Mouse (Mus musculus) CD4-positive, CD25-positive, alpha-beta regulatory T cell, adult 4 months (primary cell): ENCODE results near the gene Xaf1. TPM values are rescaled to one million over a fixed set of nuclear protein-coding genes. Genes with fewer than 3 reads are reported as not detected.

Experiments
- ATAC-seq: one replicate; pipeline ENCODE4 v1.8.0; 2017
- polyA plus RNA-seq, 2 experiments: library from polyadenylated mRNA; unstranded; fragments of 100-300 nt; shearing (Covaris generic); gene quantifications; one replicate each; pipeline ENCODE4 v1.2.1; 2017

Gene Xaf1
- 100 to 1,000 TPM in 1 of 2 experiments, 10 to 100 TPM in 1; 97.3 to 116 TPM for polyA plus RNA-seq

DNA sequence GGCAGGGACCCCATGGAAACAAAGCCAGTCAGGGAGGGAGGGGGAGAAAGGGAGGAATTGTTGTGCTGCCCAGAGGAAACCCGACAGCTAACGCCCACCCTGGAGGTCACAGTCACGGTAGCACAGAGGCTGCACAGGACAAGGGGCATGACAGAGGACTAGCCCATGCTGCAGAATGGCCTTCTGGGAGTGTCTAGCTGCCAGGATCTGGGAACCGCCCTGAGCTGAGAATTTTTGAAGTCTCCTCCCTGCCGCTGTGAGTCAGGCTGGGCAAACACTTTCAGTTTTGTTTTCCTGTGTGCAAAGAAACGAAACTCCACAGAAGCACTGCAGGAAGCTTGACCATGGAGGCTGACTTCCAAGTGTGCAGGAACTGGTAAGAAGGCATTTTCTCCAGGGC lies at the start of gene Xaf1:
Gene Xaf1 (plus strand): TSS at position 296 of the 400 bp plus-strand sequence.
- ATAC-seq = peak; percentile 97

DNA sequence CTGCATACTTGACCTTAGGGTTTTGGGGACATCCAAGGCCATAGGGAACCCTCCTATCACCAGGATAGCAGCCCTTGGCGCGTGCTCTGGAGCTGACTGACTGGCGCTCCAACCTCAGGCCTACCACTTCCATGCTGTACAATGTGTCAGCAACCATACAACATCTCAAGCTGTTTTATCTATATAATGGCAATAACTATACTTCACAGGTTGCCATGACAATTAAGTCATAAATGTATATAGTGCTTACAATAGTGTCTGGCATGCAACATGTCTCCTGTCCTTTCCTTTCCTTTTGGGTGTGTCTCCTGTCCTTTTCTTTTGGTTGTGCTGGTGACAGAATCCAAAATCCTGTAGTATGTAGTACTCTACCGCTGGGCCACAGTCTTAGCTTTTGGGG lies 45.8 kb upstream of the Xaf1 start:
- ATAC-seq = no peak

DNA sequence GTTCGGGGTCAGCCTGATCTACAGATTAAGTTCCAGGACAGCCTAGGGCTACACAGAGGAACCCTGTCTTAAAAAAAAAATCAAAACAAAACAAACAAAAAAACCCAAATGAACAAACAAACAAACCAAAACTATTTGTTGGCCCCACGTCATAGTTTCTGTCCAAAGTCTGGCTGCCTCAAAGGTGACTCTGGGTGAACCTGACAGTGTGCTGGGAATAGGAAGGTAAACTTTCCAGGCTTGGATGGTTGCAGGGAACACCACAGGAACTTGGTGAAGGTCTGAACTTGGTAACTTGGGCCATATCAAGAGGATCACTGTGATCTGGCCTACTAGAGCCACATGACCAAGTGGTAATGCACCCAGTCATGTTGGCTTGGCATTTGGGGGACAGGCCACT lies 45.0 kb upstream of the Xaf1 start:
- no peak for ATAC-seq

DNA sequence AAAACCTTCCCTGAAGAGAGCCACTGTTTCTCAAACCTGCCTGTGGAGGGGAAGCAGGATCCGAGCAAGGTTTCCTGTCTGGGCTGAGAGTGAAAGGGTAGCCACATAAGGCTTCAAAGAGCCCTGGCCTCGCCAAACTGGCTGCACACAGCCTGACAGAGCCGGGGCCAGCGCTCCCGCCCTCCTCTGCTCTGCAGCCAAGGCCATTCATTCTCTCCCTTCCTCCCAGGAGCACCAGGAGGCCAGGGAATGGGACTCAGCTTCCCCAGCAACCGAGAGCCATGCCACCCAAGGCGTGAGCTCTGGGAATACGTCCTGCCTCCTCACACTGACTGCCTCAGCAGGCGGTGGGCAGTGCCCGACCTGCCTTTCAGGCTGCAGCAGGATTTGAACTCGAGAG lies 35.9 kb upstream of the Xaf1 start:
- no peak for ATAC-seq

DNA sequence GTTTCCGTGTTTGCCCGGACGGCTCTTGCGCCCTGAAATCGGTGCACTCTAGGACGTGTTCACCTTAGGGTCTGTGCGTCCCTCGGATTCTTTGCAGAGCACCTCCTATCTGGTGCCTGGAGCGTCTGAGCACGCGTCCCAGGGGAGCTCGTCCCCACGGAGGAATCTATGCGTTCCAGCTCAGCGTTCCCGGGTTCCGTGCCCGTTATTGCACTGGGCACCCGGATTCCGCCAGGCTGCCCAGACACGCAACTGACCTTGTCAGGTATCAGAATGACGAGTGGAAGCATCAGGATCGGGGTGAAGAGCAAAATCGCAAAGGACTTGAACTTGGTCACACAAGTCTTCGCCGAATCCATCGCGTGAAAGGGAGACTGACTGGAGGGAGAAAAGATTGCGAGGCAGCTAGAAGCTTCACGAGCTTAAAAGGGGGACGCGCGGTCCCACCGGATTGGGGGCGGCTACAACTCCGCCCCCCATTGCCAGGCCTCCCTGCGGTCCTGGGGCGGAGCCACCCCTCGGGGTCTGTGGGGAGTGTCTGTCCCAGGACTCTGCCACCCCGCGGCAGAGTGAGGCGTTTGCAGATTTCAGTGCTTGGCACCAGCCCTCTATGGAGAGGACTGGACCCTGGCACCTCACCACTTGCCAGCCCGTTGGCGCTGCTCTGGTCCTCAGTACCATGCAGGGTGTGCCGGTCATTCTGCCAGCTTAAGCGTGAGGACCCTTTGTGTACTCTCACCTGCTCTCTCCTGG lies 35.0 kb upstream of the Xaf1 start:
- no peak for ATAC-seq

DNA sequence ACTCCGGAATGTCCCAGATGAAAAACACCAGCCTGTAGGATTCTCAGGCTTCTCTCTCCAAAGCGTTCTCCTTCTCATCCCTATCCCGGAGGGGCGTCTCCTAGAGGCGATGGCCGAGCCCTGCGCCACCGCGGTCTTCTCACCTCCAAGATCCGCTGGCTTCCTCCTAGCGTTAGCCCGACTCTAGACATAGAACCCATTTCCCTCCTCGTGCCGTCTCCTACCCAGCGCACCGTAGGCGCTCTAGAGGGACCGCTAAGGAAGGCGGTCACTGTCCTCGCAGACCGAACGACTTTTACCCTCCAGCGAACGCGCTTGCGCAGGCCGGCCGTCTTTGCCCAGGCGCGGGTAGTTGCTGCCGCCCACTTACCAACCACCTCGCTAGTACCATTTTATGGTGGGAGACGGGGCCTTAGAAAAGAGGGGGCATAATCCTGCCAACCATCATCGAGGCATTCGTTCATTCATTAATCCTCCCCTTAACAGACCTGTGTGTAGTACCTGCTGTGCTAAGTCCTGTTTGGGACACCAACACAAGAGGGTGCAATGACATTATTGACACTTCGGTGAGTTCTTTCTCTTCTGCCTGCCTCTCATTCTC lies 34.4 kb upstream of the Xaf1 start, which contains the start of gene Slc13a5:
Gene Slc13a5 (minus strand): TSS at position 263 of the 601 bp plus-strand sequence.
- no peak for ATAC-seq

DNA sequence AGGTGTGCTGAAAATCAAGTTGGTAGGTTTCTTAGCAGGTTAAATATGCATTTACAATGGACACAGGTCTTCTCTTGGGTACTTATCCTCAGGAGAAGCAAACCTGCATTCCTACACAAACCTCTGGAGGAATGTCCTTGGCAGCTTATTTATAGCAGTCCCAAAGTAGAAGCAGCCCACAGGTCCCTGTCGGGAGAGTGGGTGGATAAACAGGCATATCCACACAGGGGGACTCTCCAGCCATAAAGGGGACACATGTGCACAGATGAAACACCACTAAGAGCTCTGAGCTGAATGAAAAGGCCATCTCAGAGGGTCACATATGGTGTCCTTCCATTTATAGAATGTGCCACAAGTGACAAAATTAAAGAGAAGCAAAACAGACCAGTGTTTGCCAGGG lies 29.7 kb upstream of the Xaf1 start:
- no peak for ATAC-seq

DNA sequence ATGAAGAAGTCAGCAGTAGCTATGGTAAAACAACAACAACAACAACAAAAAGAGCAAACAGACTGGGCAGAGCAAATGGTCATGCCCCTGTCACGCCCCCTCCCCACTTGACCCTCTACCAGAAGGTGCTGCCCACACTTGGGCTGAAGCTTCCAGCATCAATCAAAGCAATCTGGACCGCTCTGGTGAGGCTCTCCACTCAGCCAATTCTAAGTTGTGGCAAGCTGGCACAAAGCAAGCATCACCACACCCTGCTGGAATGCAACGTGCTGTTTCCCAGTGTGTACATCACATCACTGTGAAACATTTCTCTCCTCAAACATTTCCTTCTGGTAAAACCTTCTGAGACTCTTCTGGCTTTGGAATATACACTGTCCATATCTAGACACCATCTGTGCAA lies 28.1 kb upstream of the Xaf1 start:
- ATAC-seq = no peak

DNA sequence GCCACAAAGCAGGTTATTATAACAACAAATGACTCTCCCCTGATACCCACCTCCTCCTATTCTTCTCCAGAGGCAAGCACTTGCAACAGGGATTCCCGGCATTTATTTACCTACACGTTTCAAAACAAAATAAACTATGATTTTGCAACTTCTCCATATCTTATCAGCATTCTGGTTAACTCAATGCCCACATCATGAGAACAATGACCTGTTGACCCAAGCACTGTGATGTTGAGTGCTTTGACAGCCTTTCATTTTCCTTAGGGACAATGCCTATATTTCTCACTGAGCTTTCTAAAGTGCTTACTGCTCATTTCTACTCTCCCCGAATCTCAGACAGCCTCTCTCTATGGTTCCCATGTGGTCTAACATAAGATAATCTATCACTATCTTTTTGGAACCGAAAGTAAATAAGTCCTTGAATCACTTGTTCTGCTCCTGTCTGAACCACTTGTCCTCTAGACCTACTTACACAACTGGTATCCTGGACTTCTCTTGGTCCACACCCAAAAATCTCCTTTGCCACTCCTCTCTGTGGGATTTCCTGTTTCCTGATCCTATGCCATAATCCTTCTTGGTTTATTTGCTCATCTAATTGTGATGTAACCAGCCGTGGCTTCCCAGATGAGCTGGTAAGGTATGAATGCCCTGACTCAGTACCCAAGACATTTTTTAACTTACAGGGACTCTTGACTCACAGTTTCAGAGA lies 20.1 kb upstream of the Xaf1 start:
- ATAC-seq = no peak

DNA sequence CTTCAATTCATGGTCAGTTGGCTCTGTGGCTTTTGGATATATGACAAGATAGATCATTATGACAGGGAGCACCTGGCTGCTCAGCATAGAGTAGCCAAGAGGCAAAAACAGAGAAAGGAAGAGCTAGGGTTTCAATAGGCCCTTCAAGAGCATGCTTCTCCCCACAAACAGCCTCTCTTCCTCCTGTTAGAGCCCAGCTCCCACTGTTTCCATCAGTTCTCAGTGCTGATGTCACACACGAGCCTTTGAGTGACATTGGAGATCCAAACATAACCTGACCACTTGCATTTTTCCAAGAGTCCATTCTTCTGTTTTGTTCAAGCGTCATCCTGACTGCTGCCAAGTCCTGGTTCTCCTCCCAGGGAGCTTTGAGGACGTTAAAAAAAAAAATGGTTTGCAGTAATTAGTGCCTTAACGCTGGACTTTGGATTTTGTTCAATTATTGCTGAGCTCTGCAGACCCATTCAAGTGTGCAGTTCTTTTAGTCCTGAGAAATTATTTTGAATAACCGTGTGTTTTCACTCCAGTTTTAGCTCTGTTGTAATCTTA lies 19.5 kb upstream of the Xaf1 start:
- no peak for ATAC-seq

DNA sequence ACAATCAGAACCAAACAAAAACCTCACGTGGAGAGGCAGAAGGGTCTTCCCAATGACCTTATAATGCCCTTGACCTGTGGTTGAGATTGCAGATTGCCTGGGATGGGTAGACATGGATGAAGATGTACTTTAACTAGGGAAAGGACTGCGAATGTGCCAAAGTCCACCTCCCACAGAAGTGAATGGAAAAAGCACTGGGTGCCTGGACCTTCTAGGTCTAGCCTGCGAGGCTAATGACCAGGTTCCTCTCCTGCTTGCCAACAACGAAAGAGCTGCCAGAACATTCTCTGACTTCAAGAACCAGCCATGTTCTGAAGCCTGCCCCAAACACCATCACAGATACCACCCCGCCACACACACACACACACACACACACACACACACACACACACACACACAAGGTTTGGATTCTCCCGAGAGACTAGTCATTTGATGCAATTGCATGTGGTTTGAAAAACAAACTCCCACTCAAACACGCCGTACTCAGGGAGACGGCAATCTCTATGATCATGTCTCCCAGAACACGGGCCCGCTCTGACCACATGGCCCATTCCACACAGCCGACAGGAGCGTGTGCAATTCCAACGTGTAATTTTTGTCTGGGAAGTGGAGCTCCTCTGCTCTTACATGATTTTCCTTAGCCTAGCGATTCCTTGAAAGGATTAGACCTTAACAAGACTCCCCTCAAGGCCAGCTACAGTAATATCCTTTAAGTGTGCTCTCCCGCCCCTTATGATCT lies 17.8 kb upstream of the Xaf1 start:
- ATAC-seq = no peak

DNA sequence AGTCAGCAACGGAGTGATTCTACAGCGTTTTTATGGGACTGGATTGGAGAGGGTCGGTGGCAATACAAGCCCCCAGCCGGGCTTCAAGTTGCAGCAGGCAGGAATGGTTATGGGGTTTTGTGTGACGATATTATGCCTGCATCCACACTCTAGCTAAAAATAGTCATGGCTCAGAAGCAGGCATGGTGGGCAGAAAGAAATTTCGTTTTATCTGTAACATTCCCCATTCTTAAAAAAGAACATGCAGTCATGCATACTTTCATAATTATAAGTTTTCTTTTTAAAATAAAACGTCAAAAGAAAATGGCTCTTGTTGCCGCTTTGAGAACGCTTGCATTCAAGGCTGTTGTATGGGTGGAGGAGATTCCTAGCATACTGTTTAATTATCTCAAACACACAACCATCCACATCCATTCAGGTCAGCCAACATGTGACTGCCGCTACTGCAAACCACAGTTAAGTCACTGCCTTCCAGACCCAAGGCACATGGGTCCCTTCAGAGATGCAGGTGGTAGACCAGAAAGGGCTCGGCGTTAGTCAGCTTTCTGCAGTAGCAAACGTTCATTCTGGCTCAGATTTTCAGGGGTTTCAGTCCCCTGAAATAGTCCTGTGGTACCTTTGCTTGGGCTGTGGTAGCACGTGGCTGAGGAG lies 16.8 kb upstream of the Xaf1 start:
- ATAC-seq = no peak

DNA sequence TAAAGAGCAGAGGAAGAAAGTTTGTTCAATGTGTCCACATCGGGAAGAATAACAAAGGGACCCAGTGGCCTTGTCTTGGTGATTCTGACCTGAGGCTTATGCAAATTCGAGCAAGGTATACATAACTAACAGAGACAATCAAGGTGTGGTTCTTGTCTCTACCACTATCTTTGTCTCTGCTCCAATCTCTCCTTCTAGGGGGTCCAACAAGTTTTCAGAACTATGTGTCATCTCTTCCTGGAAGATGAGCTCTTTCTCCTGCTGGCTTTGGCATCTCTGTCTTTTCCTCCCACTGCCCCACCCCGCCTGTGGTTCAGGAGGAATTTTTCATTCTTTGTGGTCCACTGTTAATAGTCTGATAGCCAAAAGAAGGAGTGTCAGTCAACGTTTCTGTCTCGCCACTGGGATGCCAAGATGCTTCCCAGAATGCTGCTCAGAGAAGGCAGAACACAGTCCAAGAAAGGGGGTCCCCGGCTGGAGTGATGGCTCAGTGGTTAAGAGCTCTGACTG lies 15.4 kb upstream of the Xaf1 start:
- ATAC-seq = no peak

DNA sequence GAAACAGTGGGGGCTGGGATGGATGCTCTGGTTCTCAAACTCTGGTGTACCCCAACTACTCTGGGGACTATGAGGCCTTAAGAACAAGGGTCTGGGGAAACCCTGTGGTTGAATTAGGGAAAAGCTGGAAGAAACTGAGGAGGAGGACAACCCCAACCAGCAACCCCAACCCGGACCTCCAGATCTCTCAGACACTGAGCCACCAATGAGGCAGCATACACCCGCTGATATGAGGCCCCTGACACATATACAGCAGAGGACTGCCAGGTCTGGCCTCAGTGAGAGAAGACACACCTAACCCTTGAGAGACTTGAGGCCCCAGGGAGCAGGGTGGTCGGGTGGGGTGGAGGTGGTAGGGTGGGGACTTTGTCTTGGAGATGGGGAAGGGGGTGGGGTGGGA lies 14.8 kb upstream of the Xaf1 start:
- ATAC-seq = no peak

DNA sequence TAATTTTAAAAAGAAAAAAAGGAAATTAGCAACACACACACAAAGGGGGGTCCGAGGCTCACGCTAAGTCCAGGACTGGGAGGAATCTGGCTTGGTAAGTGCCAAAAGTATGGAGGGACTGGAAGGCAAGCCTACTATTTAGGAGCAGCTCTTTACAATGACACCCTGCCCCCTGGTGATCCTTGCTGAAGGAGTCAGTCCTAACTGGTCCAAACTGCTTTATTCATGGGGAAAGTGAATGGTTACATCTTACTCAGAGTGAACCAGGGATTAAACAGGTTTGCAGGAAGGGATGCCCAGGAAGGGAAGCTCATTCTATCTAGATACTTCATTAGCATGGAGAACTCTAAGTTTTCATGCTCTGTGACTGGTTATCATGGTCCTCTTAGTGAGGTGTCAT lies 14.3 kb upstream of the Xaf1 start:
- no peak for ATAC-seq

DNA sequence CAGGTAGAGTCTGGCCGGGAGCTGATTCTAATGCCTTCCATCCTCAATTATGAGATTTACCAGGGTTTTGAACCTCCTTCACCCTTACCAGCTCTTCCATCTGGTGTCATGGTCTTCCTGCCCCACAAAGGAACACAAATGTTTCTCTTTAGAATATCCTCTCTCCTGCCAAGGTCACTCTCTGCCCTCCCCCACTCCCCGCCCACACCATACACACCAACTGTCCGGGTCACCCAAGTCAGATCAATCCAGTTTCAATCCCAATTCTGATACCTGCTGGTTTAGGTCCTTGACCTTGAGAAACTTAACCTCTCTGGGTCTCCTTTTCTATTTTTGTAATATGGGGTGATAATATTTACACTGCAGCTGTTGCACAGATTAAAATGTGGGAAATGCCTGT lies 13.9 kb upstream of the Xaf1 start:
- ATAC-seq = no peak

DNA sequence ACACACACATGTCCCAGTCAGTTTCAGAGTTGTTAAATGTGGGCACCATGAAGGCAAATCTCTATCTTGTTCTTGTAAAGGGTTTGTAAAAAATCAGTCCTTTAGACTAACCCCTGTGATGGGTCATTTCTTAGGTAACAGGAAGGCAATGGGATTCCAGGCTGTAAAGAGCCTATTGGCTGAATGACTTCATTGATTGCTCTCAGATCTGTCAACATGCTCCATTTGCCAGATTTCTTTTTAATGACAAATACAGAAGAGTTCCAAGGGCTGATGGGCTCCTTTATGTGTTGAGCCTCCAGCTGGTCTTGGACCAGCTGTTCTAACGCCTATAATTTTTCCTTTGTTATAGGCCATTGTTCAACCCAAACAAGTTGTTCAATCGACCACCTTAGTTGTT lies 8.3 kb upstream of the Xaf1 start:
- no peak for ATAC-seq

DNA sequence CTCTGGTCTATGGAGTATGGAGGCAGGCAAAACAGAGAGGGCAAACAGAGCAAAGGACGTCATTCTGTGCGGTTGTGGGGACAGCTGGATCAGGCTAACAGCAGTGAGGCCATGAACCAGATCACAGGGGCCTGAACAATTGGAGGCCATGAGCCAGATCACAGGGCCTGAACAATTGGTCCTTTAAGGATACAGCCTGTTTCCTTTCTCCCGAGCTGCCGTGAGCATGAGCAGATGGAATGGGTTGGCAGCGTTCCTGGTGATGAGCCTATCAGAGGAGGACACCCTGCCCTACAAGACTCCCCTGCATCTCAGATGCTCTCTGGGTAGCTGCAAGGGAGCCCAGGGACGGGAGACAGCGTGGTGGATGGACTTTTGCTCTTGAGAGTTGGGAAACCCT lies 801 bp downstream of the Xaf1 start:
- ATAC-seq = no peak

DNA sequence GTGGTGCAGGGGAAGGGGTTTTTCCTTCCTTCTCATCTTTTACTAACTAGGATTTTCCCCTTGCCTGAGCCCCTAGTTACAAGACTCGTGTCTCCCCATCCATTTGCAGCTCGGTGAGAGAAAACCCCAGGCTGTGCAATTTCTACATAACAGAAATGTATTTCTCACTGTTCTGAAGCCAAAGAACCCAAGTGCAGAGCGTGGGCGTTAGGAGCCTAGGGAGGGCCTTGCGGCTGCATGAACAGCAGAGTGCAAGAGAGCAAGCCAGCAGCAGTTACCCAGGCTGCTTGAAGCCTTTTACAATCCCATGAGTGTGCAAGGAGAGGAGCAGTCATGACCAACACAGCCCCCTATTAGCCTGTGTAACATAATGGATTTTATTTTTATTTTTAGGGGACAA lies 6.0 kb downstream of the Xaf1 start:
- no peak for ATAC-seq

DNA sequence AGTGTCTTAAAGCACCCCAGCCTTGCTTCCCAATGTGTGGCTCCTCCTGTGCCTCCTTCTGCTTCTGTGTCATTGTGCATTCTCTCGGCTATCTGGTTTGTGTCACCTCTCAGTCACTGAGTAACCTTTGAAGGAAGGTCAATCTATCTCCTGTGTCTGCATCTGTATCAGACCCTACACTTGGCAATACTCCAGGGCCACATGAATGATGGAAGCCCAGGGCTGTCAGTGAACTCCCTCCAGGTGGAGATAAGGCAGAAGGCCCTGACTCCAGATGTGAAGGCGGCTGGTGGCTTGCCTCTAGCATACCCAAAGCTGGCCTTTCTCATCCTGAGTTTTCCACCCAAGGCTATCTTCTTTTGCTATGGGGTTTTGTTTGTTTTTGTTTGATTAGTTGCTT lies 7.6 kb downstream of the Xaf1 start:
- ATAC-seq = no peak

DNA sequence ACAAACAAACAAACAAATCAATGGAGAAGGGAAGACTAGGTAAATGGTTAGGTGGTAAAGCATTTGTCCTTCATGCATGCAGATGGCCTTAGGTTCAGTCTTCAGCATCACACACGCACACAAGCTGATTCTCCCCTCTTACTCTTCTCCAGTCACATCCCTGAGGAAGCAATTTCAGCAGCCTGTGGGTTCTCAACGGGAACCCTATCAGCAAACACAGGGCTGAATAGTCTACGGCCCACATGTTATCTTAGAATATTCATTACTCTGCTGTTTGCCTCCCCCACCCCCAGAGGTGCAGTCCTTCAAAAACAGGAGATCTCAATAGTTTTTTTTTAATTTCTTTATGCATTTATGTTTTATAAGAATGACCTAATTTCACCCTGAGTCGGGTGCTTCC lies 9.1 kb downstream of the Xaf1 start:
- ATAC-seq = no peak

DNA sequence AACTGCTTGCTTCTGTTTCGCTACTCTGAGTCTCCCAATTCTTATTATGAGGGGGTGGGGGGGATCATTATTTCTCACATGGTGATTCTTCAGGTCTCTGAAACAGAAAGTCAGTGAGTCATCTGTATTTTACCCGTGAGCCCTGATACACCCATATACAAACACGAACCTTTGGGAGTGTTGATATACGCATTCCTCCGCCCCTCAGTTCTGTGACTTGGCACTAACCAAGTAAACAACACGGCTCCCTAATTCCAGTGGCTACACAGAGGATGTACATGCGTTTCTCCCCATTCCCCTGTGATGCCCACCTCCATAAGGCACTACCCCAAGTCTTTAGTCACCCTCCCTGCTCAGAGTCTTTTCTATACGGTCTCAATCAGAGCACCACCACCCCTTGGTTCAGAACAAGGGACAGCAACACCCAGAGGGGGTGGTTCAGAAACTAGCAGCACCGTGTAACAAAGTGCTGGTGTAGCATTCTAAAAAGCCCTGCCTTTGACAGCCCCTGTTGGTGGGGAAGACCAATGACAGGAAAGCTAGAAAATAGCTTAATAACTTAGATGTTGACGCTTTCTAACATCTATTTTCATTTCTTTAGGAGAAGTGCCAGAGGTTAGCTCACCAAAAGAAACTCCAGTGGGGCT lies 10.0 kb downstream of the Xaf1 start:
- ATAC-seq = no peak
